Mouse (Mus musculus) embryo, embryonic 10.5 days (tissue): Measurements from ENCODE around the gene Slc2a3.
A peak's percentile ranks its signal among the peaks of the same experiment; 100 is the strongest.
"Not testable (repeated sequence)": the region's sequence is repeated elsewhere in the genome, so short reads cannot be mapped to it uniquely, and the experiment has no call there.

Source experiments
- DNase-seq: peaks from one replicate; pipeline ENCODE4 v3.0.0-alpha.2; 2015; ENCODE audit warnings: low spot score

Slc2a3 gene

DNA sequence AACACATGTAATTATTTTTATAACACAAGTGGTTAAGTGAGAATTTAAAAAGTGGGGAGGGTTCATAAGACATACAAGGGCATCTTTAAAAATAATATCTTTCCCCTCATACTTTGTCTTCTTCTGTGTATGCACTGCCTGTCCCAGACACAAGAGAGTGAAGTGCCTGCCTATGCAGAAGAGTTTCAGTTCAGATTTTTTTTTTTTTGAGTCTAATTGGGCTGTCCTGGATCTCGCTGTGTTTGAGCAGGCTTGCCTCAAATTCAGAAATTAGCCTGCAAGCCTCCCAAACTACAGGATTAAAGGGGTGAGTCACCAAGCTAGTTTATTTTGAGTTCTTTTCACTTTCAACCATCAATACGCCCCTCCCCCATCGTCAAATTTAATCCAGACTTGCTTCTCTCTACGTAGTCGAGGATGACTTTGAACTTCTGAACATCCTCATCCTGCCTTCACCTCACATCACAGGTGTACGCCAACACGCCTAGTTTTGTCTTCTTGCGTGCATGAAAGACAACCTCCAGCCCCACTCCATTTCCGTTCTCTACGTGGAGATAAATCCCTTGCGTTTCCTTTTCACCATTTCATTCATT is 8.7 kb upstream of the Slc2a3 start:
- no peak for DNase-seq

DNA sequence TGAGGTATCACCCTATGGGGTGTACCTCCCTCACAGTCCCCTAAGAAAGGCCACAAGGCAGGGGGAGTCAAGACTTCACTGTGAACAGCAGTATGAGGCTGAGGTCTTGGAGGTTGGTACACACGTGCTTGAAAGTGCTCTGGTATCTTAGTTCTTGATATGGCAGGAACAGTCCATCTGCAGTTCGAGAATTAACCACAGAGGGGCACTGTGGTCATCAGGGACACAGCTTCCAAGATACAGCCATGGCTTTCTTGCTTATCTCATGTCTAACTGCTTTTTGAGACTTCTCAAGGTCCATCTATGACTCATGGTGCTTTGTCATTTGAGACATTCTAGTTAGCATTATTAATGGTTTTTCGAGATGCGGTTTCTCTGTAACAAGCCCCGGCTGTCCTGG is 3.0 kb upstream of the Slc2a3 start:
- DNase-seq: peak; percentile 88

DNA sequence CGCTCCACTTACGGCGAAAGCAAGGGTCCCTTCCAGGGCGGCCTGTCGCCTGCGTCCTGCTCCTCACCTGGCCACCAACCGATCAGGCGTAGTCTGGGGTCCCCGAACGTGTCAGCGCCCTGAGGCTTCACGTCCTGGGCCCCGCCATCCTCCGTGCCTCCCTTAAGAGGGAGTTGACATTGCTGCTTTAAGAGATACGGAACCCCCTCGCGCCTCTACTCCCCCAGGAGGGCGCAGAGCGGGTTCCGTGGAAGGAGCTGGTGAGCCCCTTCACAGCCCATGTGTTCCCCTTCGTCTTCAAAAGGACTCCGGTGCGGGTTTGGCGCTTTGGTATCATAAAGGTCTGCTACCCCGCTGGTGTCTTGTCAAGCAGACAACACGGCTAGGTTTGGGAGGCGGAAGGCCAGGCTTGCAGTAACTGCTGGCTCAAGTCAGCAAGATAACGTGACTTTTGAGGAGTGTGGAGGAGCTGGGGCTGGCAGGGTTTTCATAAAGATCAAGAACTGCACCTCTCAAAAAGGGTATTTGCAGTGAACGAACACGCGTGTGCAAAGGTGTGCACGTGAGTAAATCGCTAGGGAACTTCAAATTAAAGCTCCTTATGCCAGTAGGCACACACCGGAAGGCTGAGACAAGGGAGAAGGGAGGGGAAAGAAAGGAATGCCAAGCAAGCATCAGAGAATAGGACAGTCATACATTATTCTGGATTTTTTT is 518 bp upstream of the Slc2a3 start:
- DNase-seq: peak; percentile 61

DNA sequence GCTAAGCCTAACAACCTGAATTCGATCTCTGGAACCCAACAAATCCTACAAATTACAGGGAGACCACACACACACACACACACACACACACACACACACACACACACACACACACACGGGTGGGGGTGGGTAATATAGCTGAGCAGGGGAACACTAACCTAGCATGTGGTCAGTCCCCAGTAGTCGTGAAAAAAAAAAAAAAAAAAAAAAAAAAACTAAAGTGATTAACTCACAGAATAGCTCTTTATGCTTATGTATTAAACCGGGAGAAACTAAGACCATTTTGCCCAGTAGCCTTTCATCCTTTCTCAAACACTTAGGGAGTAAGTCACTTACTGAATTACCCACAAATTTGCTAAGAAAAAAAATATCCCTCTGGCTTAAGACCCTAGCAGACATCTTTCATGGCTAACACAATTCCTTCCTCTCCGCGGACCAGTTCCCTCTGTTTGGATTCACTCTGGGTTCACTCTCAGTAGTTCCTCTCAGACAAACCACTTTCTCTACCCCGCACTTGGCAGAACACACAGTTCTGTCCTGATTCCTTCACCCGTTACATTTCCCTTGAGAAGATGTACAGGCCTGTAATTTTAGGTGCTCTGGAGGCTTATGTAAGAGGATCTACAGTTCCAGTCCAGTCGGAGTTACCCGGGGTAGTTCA is 670 bp downstream of the Slc2a3 start:
- no peak for DNase-seq

DNA sequence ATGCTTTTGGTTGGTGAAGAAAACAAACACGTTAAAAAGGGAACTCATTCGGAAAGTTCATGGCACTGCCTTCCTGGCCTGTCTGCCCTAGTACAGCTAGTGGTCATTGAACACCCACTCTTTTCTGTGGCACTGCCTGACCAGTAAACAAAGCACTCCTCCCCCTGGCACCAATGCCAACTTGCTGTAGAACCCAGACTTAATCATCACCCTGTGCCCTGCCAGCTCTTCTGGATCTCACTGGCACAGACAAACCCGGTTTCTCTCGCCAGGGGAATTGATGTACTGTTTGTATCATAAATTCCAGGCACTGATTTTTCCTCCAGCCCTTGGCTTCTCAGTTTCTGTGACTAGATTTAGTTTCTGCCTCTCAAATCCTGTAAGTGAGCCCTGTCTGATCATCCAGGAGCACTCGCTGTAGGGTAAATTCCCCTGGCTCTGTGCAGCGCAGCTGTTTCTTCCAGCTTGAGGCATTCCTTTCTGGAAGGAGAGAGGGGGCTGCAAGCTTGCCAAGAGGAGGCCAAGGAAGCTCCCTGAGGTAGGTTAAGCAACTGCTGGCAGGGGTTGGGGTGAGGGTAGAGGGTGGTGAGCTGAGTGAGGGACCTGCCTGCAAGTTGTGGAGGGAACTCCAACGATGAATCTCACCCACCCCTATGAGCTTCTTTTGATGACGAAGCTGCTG is 6.0 kb downstream of the Slc2a3 start:
- no peak for DNase-seq

DNA sequence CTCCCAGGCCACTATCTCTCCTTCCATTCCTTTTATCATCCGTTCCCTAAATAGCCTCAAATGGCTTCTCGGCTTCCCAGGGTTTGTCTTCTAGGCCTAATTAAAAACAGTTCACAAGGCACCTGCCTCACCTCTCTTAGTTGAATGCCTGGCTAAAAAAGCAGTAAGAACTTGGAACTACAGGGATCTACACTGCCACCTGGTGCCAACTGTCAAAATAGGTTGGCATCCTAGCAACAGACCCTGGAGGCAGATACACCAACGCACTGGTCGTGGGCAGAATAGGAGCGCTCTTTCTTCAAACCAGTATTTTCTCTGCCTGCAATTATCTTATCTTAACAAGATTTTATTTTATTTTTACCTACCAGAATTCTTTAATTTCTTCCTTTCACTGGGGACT is 15.2 kb downstream of the Slc2a3 start:
- peak; percentile 80 for DNase-seq

DNA sequence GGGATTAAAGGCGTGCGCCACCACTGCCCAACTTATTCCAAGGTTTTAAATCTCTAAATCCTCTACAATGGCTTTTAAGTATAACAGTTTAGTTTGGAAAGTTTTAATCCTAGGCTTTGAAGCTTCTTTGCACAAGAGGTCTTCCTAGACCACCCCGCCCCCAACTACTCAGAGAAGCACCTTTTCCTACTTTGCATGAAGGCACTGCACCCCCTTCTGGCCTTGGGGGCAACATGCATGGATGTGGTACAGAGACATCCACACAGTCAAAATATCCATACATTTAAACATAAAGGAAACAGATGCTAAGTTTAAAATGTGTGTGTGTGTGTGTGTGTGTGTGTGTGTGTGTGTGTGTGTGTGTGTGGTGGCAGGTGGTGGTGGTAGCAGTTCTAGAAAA is 16.6 kb downstream of the Slc2a3 start:
- no peak for DNase-seq

DNA sequence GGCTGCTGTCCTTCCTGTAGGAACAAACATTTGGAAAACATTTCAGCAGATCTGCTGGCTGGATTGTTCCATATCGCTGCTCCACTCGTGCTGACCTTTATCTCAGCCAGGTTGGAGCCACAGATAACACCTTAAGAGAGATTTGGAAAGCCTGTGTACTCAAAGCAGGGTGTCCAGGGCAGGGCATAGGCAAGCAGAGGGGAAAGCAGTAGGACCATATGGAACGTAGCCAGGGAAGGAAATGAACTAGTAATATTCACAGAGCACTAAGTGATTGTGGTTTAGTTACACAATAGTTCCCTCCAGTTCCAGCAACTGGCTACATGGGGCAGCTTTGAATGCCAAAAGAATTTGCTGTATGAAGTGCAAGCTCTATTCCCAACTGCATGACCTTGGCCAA is 19.3 kb downstream of the Slc2a3 start:
- no peak for DNase-seq

DNA sequence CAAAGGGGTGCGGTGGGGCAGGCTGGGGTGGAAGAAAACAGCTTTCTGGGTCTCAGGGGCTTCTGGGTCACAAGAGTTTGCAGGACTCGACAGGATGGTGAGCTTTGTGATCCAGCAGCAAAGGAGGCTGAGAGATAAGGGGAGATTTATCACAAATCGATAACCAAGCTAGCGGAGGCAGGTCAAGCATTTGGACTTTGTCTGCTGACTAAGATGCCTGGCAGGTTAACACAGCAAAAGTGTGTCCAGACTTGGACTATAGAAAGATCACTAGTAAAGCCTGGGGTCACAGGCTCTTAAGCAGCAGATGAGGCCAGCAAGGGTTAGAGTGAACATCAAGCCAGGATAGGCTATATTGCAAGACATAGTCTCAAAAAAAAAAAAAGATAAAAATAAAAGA is 20.3 kb downstream of the Slc2a3 start:
- DNase-seq: no peak

DNA sequence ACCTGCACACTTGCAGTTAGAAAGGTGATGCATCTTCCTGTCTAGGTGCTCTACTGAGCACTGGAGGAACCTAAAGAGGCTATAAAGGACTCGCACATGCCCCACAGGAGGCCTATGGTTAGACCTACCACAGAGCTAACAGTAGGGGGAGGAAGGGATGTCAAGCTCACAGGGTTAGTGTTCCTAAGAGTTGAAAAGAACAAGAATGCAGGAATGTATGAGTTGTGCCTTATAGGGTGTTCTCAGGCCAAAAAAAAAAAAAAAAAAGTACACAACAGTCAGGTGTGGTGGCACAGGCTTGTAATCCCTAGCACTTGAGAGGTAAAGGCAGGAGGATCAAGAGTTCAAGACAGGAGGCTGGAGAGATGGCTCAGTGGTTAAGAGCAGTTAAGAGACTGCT is 21.5 kb downstream of the Slc2a3 start:
- DNase-seq: no peak

DNA sequence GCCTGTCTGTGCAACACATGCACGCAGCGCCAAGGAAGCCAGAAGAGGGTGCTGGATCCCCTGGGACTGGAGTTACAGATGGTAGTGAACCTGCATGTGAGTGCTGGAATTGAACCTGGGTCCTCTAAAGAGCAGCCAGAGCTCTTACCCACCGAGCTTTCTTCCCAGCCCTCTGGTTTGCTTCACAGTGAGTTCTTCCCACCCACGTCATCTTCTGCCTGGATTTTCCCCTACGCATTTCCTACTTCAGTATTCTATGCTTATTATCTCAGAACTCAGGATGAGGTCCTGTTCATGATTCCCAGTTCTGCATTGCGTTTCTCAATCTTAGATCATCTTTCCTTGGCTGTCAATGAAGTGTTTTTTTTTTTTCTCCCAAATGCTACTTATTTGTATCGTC is 25.4 kb downstream of the Slc2a3 start:
- DNase-seq: no peak

DNA sequence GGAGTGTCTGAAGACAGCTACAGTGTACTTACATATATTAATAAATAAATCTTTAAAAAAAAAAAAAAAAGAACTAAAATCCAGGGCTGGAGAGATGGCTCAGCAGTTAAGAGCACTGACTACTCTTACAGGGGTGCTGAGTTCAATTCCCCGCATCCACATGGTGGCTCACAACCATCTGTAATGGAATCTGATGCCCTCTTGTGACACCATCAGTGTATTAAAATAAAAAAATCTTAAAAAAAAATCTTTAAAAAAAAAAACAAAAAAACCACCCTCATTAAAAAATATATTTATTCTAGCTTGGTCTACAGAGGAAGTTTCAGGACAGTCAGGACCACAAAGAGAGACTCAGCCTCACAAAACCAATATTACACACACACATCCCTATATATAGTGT is 27.1 kb downstream of the Slc2a3 start:
- DNase-seq: no peak

DNA sequence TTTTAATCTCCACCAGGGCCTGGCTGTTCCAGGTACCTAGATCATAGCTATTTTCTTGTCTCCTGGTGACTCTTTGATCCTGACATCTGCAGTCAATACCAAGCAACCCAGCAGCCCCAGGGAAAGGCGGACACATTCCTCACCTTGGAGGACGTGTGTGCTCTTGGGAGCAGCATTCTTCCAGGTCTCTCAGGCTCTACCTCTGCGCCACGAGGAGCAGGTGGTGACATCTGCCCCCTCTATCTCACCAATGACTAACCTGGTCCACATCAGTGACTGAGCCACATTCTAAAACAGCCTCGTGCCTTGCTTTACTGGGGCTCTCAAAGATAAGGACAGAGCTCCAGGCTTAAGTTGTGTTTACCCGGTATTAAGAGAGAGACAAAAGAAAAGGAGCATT is 28.7 kb downstream of the Slc2a3 start:
- DNase-seq: no peak

DNA sequence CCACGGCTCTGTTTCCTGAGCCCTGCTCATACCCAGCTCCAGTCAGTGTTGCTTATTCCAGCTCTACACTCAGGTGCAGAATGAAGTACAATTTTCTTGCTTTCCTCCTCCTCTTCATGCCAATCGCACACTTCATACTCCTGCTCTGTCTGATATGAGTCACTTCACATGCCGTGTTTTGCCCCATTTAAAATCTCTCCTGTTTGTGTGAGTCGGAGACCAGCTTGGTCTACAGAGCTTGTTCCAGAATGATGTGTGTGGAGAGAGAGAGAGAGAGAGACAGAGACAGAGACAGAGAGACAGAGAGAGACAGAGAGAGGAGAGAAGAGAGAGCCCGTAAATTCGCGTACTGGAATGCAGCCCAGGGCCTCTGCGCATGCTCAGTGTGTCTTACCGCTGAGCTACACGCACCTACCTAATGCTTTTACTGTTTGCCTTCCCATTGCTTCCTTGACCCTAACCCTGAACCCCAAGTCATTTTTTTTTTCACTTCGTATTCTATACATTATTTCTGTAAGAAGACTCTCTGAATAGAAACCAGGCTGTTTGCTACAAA is 30.6 kb downstream of the Slc2a3 start:
- no peak for DNase-seq

DNA sequence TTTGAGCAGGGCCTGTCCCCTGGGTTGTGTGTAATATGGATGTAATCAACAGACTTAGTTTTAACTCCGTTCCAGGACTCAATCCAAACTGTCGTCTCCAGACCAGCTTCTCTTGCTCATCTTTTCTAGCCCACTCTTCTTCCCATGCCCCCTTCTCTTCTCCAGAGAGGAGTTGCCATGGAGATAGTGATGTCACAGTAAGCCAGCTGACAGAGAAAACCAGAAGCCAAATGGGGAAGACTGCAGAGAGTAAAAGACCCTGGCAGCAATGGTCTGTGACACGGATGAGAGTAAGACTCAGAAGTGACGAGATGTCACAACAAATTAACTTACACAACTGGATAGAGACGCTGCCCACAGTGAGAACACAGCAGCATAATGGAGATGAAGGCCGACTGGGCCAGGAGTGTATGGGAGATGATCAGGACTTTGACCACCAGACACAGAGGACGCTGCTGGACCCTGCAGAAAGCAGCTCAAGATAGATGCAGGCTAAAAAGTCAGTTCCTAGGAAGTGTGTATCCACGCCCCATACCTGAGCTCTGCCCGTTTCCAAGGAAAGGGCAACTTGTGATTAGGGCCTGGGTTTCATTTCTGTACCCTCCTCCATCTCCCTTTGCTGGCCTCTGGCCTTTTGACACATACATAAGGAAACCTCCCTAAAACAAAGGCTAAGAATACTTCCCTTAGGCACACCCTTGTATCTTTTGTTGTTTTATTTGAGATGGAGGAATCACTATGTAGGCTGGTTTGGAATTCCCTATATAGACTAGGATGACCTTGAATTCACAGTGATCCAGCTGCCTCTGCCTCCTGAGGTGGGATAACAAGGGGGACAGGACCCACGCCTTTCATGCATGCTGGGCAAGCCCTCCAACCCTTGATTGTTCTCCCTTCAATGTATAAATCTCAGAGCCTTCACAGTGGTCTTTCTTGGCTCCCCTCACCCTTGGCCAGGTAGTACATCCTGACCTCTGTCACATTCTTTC is 31.4 kb downstream of the Slc2a3 start:
- DNase-seq: peak; percentile 42

DNA sequence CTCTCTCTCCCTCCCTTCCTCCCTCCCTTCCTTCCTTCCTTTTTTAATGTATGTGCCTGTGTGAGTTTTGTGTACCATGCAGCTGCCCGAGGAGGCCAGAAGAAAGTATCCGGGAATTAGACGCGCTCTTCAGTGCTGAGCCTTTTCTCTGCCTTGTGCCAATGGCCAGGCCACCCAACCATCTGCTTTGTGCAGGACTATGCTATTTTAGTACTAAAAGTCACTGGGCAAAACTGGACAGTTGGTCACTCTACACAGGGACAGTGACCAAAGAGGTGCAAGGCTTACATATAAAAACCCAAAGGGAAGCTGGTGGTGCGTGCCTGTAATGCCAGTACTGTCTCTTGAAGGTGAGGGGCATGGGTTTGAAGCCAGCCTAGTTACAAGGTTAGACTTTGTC is 33.2 kb downstream of the Slc2a3 start:
- DNase-seq: no peak

DNA sequence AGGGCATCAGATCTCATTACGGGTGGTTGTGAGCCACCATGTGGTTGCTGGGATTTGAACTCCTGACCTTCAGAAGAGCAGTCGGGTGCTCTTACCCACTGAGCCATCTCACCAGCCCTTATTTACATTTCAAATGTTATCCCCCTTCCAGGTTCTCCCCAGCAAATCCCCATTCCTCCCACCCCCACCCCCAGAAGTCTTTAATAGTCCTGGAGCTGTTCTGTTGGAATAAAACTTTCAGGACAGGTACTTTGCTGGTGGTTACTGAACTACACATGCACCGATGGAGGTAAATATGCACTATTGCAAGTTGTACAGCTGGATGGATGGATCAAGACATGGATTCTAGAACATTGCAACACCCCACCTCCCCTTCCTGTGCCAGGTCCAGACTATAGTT is 34.4 kb downstream of the Slc2a3 start:
- DNase-seq: not testable (repeated sequence)

DNA sequence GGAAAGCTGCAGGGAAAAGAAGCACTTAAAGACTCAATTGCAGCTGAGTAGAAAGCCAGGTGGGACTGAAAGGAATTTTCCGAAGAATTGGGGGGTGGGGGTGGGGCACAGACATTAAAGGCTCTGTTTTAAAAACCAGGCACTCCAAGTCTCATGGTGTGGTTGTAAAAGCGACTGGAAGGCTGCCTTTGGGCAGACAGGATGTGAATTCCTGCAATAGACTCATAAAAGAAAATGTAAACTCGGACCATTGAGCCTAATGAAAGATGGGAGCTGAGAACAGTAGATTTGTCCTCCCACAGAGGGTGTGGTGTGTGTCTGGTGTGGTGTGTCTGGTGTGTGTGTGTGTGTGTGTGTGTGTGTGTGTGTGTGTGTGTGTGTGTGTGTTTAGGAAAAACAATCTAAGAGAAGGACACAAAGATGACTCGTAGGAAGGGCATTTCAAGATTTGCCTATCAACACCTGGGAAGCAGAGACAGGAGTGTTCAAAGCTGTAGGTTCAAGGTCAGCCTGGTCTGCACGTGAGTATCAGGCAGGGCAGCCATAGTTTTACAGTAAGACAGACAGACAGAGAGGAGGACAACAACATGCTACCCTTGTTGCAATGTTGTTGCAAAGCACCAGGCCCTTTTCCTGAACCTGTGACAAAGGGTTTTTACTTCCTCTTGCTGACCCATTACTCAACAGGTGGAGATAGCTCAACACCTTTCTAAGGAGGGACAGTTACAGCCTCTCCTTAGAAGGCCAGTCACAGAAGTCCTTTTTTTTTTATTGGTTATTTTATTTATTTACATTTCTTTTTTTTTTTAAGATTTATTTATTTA is 35.1 kb downstream of the Slc2a3 start:
- DNase-seq: peak; percentile 36

DNA sequence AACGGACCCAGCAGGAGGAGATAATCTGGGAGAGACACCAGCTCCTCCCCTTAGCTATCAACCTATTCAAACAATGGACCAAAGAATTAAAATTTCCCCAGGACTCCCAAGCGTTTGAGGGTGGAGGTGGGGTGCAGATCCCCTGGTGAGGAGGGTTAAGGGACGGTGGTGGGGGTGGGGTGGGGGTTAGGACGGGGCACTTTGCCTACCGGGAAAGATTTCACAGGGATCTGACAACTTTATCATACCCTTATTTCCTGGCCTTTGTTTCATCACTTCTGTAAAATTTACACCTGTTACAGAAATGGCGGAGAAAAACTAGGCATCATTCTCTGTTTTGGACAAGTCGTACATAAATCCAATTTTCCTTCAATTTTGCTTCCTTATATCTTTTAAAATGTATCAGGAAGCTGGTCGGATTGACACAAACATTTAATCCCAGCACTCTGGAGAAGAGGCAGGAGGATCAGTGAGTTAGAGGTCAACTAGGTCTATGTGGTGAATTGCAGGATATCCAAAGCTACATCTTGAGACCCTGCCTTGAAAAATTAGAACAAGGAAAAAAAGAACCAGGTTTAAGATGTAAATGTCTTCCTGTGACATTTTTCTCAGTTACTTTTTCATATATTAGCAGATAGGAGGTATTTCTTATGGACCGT is 36.0 kb downstream of the Slc2a3 start:
- peak; percentile 21 for DNase-seq
